Mouse (Mus musculus): ENCODE data around the gene Lemd2. TPM values are rescaled to one million over a fixed set of nuclear protein-coding genes. Genes with fewer than 3 reads are reported as not detected.

Lemd2 gene
- polyA plus RNA-seq, 1 experiment from 2014 or later, result 14.4 TPM

DNA sequence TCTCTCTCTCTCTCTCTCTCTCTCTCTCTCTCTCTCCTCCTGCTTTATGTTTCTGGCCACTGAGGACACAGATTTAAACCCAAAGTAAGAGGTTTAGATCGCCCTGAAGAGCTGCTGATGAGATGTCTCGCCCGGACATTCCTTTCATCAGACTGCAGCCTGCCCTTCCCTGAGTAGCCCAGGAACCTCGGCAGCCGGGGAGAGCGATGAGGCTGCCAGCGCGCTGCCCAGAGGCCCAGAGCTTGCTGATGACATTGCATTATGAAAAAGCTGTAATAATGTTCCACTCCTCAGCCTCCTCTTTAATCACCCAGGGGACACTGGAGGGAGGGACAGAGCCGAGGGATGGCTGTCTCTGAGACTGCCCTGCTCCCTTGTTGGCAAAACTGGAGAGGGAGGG lies 64.0 kb downstream of the Lemd2 start:
- H3K4me1 ChIP-seq, result peaks cover 8% of the 10 kb centered on the region
- peaks cover 32% of the 10 kb centered on the region for H3K27me3 ChIP-seq (ENCODE audit: insufficient read depth, poor library complexity, severe bottlenecking)
- 56% methylated on average over 9 of the region's 9 CpGs for WGBS
- no peak overlapping the region for H3K4me3 ChIP-seq
- H3K27ac ChIP-seq, result no peak overlapping the region; the same call in 1 of the 2 replicates
- H3K36me3 ChIP-seq, result no peaks in the 10 kb centered on the region
- no peak for DNase-seq (ENCODE audit: low spot score)
- no peaks in the 10 kb centered on the region for H3K9me3 ChIP-seq

Other genes with a start within 250 kb of the Lemd2 start
- gene Zbtb9, start 231.3 kb downstream of the Lemd2 start, polyA plus RNA-seq (2016; fragmentation: Nextera tagmentation; extraction: Ambion mirVana), result 12.5 and 14.6 TPM in 2 replicates
- 4.0 and 6.8 TPM in 2 replicates for gene Bak1, start 175.5 kb downstream of the Lemd2 start, polyA plus RNA-seq (2016; fragmentation: Nextera tagmentation; extraction: Ambion mirVana)
- gene Itpr3, start 147.2 kb downstream of the Lemd2 start, polyA plus RNA-seq (2016; fragmentation: Nextera tagmentation; extraction: Ambion mirVana), result 2.9 TPM in 2 replicates
- gene Uqcc2, start 70.6 kb downstream of the Lemd2 start, polyA plus RNA-seq (2016; fragmentation: Nextera tagmentation; extraction: Ambion mirVana), result 393 and 440 TPM in 2 replicates
- 0.05 and 0.10 TPM in 2 replicates for gene Ip6k3, start 36.7 kb downstream of the Lemd2 start, polyA plus RNA-seq (2016; fragmentation: Nextera tagmentation; extraction: Ambion mirVana)